Mouse (Mus musculus): ENCODE data around the gene Stab1. TPM values are rescaled to one million over a fixed set of nuclear protein-coding genes. Genes with fewer than 3 reads are reported as not detected.
A peak's percentile ranks its signal among the peaks of the same experiment; 100 is the strongest.

Gene Stab1
- polyA plus RNA-seq, 1 experiment from 2014 or later = 42.5 TPM

DNA sequence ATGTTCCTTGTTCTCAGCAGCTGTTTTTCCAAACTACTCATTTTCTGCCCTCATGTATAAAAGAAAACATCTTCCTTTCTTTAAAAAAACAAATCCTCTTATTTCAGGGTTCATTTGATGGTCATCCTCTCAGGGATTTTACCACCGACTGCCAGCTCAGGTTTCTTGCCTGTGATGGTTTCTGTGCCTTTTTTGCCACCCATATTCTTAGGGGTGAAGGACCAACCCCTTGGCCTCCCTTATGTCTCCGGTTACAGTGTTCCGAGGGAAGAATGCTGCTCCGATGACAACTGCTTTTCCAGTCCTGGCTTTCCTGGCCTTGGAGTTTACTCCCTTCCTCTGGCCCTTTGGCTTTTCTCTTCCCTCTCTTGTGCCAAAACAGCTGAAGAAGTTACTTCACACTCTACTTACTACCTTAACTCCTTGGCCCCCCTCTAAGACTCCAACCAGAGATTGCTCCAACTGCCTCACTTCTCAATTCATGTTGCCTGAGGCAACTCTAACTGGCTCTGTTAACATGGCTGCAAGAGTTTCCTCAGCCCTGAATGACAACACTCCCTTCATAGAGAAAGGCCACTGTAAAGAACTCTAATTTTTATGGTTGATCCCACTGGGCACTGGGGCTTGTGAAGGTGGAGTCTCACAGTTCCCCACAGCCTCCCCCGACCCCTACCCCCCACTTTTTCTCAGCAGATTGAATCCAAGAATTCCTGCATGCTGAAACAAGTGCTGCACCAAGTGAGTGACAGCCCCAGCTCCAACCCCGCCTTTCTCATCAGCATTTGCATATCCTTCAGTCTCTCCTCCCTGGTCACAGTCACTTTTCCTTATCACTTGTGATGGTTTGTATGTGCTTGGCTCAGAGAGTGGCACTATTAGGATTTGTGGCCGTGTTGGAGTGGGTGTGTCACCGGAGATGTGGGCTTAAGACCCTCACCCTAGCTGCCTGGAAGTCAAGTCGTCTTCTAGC, 43.0 kb downstream of the Stab1 start:
- H3K27me3 ChIP-seq (ENCODE audit: insufficient read depth, low read length) = no peaks in the 10 kb centered on the region
- peak overlapping the region; percentile 6; the same call in 1 of the 2 replicates for H3K9ac ChIP-seq (replicated peaks)
- H3K27ac ChIP-seq (ENCODE audit: low read depth) = peak overlapping the region; percentile 64
- H3K9me3 ChIP-seq (ENCODE audit: low read length) = no peaks in the 10 kb centered on the region
- H3K4me1 ChIP-seq (ENCODE audit: insufficient read depth) = peaks cover 36% of the 10 kb centered on the region
- no peak overlapping the region; the same call in 1 of the 2 replicates for H3K4me2 ChIP-seq (ENCODE audit: low read depth, low read length)
- H3K36me3 ChIP-seq (replicated peaks; ENCODE audit: insufficient read depth, low read length) = peaks cover 15% of the 10 kb centered on the region
- no peak overlapping the region for H3K4me3 ChIP-seq (ENCODE audit: low read depth, low read length)
- DNase-seq (peak; percentile 21), ATAC-seq (no peak)
- TF ChIP-seq CTCF (IDR thresholded peaks at IDR 0.05; ENCODE audit: low read depth) (no peak), EP300 (IDR thresholded peaks at IDR 0.05; ENCODE audit: low read depth) (no peak)
- 66% methylated on average over 9 of the region's 9 CpGs for WGBS (ENCODE audit: insufficient replicate concordance)

- Histone ChIP-seq H3K36me3 (replicated peaks; ENCODE audit: insufficient read depth, low read length) (peaks cover 76% of the 10 kb centered on the region), H3K9me3 (ENCODE audit: low read length) (no peaks in the 10 kb centered on the region), H3K27me3 (ENCODE audit: insufficient read depth, low read length) (no peaks in the 10 kb centered on the region), H3K4me2 (ENCODE audit: low read depth, low read length) (no peak overlapping the region), H3K4me1 (ENCODE audit: insufficient read depth) (peaks cover 13% of the 10 kb centered on the region), H3K4me3 (ENCODE audit: low read depth, low read length) (no peak overlapping the region), H3K9ac (replicated peaks) (no peak overlapping the region), H3K27ac (ENCODE audit: low read depth) (0 out of 2 replicates have a peak overlapping the region, but pooled peaks have one; percentile 29)
- ATAC-seq = no peak
- 51% methylated on average over 2 of the region's 2 CpGs for WGBS (ENCODE audit: insufficient replicate concordance)
- no peak for TF ChIP-seq EP300 (IDR thresholded peaks at IDR 0.05; ENCODE audit: low read depth)
- DNase-seq = no peak
Measured at GRCm38 (mm10) chr14:31115522-31115921, 52.9 kb downstream of the Stab1 start.

GRCm38 (mm10) chr14:31114011-31114410, 54.4 kb downstream of the Stab1 start:
- H3K4me1 ChIP-seq (ENCODE audit: insufficient read depth) = peaks cover 13% of the 10 kb centered on the region
- ATAC-seq (no peak), DNase-seq (no peak)
- TF ChIP-seq EP300 (IDR thresholded peaks at IDR 0.05; ENCODE audit: low read depth) (no peak), CTCF (IDR thresholded peaks at IDR 0.05; ENCODE audit: low read depth) (no peak)
- no peak overlapping the region for H3K27ac ChIP-seq (ENCODE audit: low read depth)
- 59% methylated on average over 3 of the region's 3 CpGs for WGBS (ENCODE audit: insufficient replicate concordance)
- H3K36me3 ChIP-seq (replicated peaks; ENCODE audit: insufficient read depth, low read length) = peaks cover 76% of the 10 kb centered on the region
- H3K27me3 ChIP-seq (ENCODE audit: insufficient read depth, low read length) = no peaks in the 10 kb centered on the region
- no peak overlapping the region for H3K4me2 ChIP-seq (ENCODE audit: low read depth, low read length)
- no peak overlapping the region for H3K9ac ChIP-seq (replicated peaks)
- H3K4me3 ChIP-seq (ENCODE audit: low read depth, low read length) = no peak overlapping the region
- H3K9me3 ChIP-seq (ENCODE audit: low read length) = no peaks in the 10 kb centered on the region

DNA sequence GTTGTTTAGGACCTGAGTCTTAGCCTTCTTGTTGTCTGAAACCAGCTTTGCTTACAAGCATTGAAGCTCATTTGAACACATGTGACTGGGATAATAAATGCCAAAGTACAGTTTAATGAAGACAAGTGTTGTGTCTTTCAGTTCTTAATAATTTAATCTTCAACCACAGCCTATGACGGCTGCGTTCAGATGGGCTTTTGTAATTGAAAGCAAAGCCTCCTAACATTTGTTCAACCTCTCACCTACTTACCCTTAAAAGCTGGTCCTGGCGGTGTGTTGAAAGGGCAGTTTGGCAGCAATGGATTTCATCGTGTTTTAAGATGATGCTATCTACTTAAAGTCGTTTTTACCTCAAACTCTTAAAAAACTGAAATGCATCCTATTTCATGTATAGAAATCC, 56.3 kb downstream of the Stab1 start:
- WGBS (ENCODE audit: insufficient replicate concordance) = 73% methylated on average over 5 of the region's 5 CpGs

DNA sequence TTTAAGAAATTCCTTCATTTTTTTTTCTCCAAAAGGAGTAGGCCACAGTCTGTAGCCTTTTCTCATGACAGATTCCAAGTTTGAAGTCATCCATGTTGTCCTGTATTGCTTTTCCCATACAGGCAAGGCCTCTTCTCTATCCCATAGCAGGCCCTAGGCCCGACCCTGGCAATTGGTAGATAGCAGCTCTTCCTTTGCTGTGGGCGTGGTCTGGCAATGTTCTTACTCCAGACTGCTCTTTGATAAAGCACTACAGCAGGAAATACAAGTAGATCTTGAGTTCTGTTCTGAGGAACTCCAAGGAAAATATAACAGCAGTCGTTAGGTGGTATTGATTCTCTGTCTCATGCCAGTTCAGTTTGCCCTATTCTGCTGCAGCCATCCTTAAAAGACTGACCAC, 57.8 kb downstream of the Stab1 start:
- ATAC-seq (peak; percentile 79), DNase-seq (peak; percentile 53)
- H3K27me3 ChIP-seq (ENCODE audit: insufficient read depth, low read length) = no peaks in the 10 kb centered on the region
- peaks cover 13% of the 10 kb centered on the region for H3K4me1 ChIP-seq (ENCODE audit: insufficient read depth)
- H3K36me3 ChIP-seq (replicated peaks; ENCODE audit: insufficient read depth, low read length) = peaks cover 80% of the 10 kb centered on the region
- H3K4me2 ChIP-seq (ENCODE audit: low read depth, low read length) = no peak overlapping the region
- TF ChIP-seq CTCF (IDR thresholded peaks at IDR 0.05; ENCODE audit: low read depth) (no peak), EP300 (IDR thresholded peaks at IDR 0.05; ENCODE audit: low read depth) (no peak)
- 46% methylated on average over 3 of the region's 3 CpGs for WGBS (ENCODE audit: insufficient replicate concordance)
- H3K4me3 ChIP-seq (ENCODE audit: low read depth, low read length) = no peak overlapping the region
- no peaks in the 10 kb centered on the region for H3K9me3 ChIP-seq (ENCODE audit: low read length)
- H3K27ac ChIP-seq (ENCODE audit: low read depth) = no peak overlapping the region
- no peak overlapping the region for H3K9ac ChIP-seq (replicated peaks)

More for the DNA sequence above, 56.3 kb downstream of the Stab1 start:
- peaks cover 78% of the 10 kb centered on the region for H3K36me3 ChIP-seq (replicated peaks; ENCODE audit: insufficient read depth, low read length)
- no peak overlapping the region for H3K4me3 ChIP-seq (ENCODE audit: low read depth, low read length)
- no peak overlapping the region for H3K9ac ChIP-seq (replicated peaks)
- ATAC-seq = peak; percentile 76; the same call in 1 of the 2 replicates
- peaks cover 13% of the 10 kb centered on the region for H3K4me1 ChIP-seq (ENCODE audit: insufficient read depth)
- peak overlapping the region; percentile 73 for H3K27ac ChIP-seq (ENCODE audit: low read depth)
- H3K9me3 ChIP-seq (ENCODE audit: low read length) = no peaks in the 10 kb centered on the region
- no peak for DNase-seq
- TF ChIP-seq CTCF (IDR thresholded peaks at IDR 0.05; ENCODE audit: low read depth) = no peak
- no peak for TF ChIP-seq EP300 (IDR thresholded peaks at IDR 0.05; ENCODE audit: low read depth)
- no peak overlapping the region for H3K4me2 ChIP-seq (ENCODE audit: low read depth, low read length)
- no peaks in the 10 kb centered on the region for H3K27me3 ChIP-seq (ENCODE audit: insufficient read depth, low read length)

- Histone ChIP-seq H3K36me3 (replicated peaks; ENCODE audit: insufficient read depth, low read length) (peaks cover 61% of the 10 kb centered on the region), H3K4me2 (ENCODE audit: low read depth, low read length) (no peak overlapping the region), H3K27me3 (ENCODE audit: insufficient read depth, low read length) (no peaks in the 10 kb centered on the region), H3K4me3 (ENCODE audit: low read depth, low read length) (no peak overlapping the region), H3K9me3 (ENCODE audit: low read length) (no peaks in the 10 kb centered on the region), H3K9ac (replicated peaks) (no peak overlapping the region), H3K27ac (ENCODE audit: low read depth) (no peak overlapping the region), H3K4me1 (ENCODE audit: insufficient read depth) (no peaks in the 10 kb centered on the region)
- TF ChIP-seq CTCF (IDR thresholded peaks at IDR 0.05; ENCODE audit: low read depth) = no peak
- DNase-seq = no peak
- WGBS (ENCODE audit: insufficient replicate concordance) = 92% methylated on average over 2 of the region's 2 CpGs
- no peak for ATAC-seq
Measured at GRCm38 (mm10) chr14:31105156-31105555, 63.3 kb downstream of the Stab1 start.

Measured in liver, postnatal 0 days (tissue).